Mouse (Mus musculus) ES-E14 (cell line): ENCODE measurements at regions not wholly inside any gene's neighbourhood (a gene's known extent, or its start where the extent isn't known, plus 50 kb on each side); places are given as distances from the start of the nearest gene placed in this dataset.

ENCODE experiments used
- DNase-seq: peaks from one replicate; pipeline ENCODE4 v3.0.0-alpha.2; 2013; ENCODE audit warnings: low read depth, low spot score
- H3K27ac ChIP-seq: 2 replicates; pipeline ENCODE4 v1.5.1; 2012; ENCODE audit warnings: low read depth, mild to moderate bottlenecking, low read length, moderate library complexity, mixed read lengths; ENCODE audit not compliant: poor library complexity, insufficient read depth, severe bottlenecking
- H3K36me3 ChIP-seq: 2 replicates; pipeline ENCODE4 v1.6.1; 2012; ENCODE audit warnings: mild to moderate bottlenecking, low read length, moderate library complexity, mixed read lengths; ENCODE audit not compliant: control insufficient read depth, poor library complexity, insufficient read depth, severe bottlenecking
- H3K4me1 ChIP-seq, 2 experiments: fragments of 150-350 bp in 1 of 2; sonication (generic) in 1 of 2; 2 replicates each; pipeline ENCODE4 v1.6.1; 2012; ENCODE audit warnings: low read length in 2 of 2, mild to moderate bottlenecking in 1 of 2, mixed read lengths in 1 of 2; ENCODE audit not compliant: control insufficient read depth in 2 of 2, insufficient read depth in 2 of 2, poor library complexity in 1 of 2
- H3K4me3 ChIP-seq, 2 experiments: fragments of 150-350 bp in 1 of 2; sonication (generic) in 1 of 2; 2 replicates each; pipeline ENCODE4 v1.5.1; 2012; ENCODE audit warnings: low read length in 2 of 2, low read depth in 1 of 2, mild to moderate bottlenecking in 1 of 2, mixed read lengths in 1 of 2; ENCODE audit not compliant: insufficient read depth in 1 of 2, poor library complexity in 1 of 2, severe bottlenecking in 1 of 2
- H3K9ac ChIP-seq: 2 replicates; pipeline ENCODE4 v1.6.1; 2012; ENCODE audit warnings: low read depth, mild to moderate bottlenecking, low read length, mixed read lengths; ENCODE audit not compliant: poor library complexity, insufficient read depth, severe bottlenecking
- H3K9me3 ChIP-seq: fragments of 150-350 bp; sonication (generic); 2 replicates; pipeline ENCODE4 v1.6.1; 2012; ENCODE audit warnings: low read depth, mild to moderate bottlenecking, low read length; ENCODE audit not compliant: control insufficient read depth, insufficient read depth
- CHD2 ChIP-seq: IDR thresholded peaks from 2 replicates; pipeline ENCODE4 v1.6.1; 2014; ENCODE audit warnings: mild to moderate bottlenecking, low read depth, low read length, inconsistent platforms
- HCFC1 ChIP-seq: IDR thresholded peaks from 2 replicates; pipeline ENCODE4 v1.6.1; 2012; ENCODE audit warnings: low read length, inconsistent platforms, borderline replicate concordance; ENCODE audit not compliant: insufficient read depth
- MAFK ChIP-seq: IDR thresholded peaks from 2 replicates; pipeline ENCODE4 v1.6.1; 2014; ENCODE audit warnings: mild to moderate bottlenecking, low read depth, low read length, inconsistent platforms; ENCODE audit not compliant: insufficient read depth
- ZC3H11A ChIP-seq: IDR thresholded peaks from 2 replicates; pipeline ENCODE4 v1.6.1; 2012; ENCODE audit warnings: low read depth, mild to moderate bottlenecking, inconsistent platforms, low read length, borderline replicate concordance
- ZNF384 ChIP-seq: IDR thresholded peaks from 2 replicates; pipeline ENCODE4 v1.6.1; 2012; ENCODE audit warnings: low read depth, low read length, inconsistent platforms
- in situ Hi-C, 2 experiments: fragments of 600-800 bp; cut with MboI; formaldehyde crosslinking; loops; one replicate each; pipeline ENCODE4 v1.15.1; 2025; ENCODE audit warnings: low sequenced_read_pairs in 2 of 2, inconsistent platforms in 1 of 2; ENCODE audit not compliant: unreplicated experiment in 2 of 2

- no peak overlapping the region for H3K9ac ChIP-seq
- TF ChIP-seq CHD2 (no peak), HCFC1 (no peak), ZC3H11A (no peak), ZNF384 (no peak), MAFK (no peak)
- H3K9me3 ChIP-seq = no peaks in the 10 kb centered on the region
- in situ Hi-C loops = no loop called here
- no peak overlapping the region for H3K4me3 ChIP-seq
- no peak overlapping the region for H3K27ac ChIP-seq
- DNase-seq = no peak
- no peaks in the 10 kb centered on the region for H3K4me1 ChIP-seq
- no peaks in the 10 kb centered on the region for H3K36me3 ChIP-seq
Observed at GRCm38 (mm10) chr13:101305063-101305462, 463.0 kb downstream of the Pik3r1 start.

DNA sequence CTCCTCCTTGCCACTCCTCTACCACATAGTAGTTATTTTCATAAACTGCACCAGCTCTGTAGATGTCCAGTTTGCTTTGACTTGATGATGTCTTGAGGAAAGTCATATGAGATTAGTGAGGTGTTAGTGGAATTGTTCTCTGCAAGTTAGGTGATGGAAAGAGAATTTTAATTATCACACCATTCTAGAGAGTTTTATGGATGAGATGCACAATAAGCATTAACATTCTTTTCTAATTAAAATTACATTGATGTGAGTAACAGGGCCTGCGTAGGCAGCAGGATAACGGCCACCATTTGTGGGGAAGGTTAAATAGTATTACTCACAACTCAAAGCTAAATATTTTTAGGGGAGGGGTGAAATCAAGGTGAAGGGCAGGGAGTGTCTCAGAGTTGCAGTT, 466.7 kb downstream of the Pik3r1 start:
- in situ Hi-C loops = no loop called here
- DNase-seq = no peak
- Histone ChIP-seq H3K4me1 (no peaks in the 10 kb centered on the region), H3K9ac (no peak overlapping the region), H3K4me3 (no peak overlapping the region), H3K36me3 (no peaks in the 10 kb centered on the region), H3K27ac (no peak overlapping the region), H3K9me3 (no peaks in the 10 kb centered on the region)
- no peak for TF ChIP-seq ZNF384
- TF ChIP-seq ZC3H11A = no peak
- TF ChIP-seq MAFK = no peak
- TF ChIP-seq HCFC1 = no peak
- TF ChIP-seq CHD2 = no peak

DNA sequence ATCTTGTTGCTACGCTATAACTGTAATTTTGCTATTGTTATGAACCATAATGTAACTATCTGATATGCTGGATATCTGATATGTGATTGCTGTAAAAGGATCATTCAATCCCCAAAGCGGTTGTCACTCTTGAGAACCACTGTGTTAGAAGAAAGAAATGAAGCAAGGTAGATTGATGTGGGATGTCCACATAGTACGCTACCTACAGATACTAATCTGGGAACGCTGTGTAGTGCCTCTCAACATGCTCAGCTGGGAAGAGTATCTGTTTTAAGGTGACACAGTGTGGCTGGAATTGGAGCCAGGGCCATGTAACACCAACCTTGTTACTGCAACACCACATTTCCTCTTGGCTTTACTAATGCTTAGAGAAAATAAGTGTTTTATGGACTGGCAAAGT, 456.2 kb upstream of the Slc30a5 start:
- TF ChIP-seq MAFK (no peak), CHD2 (no peak), ZNF384 (no peak), HCFC1 (no peak), ZC3H11A (no peak)
- H3K27ac ChIP-seq = no peak overlapping the region
- H3K4me1 ChIP-seq = no peaks in the 10 kb centered on the region
- in situ Hi-C loops = no loop called here
- no peak overlapping the region for H3K4me3 ChIP-seq
- no peak overlapping the region for H3K9ac ChIP-seq
- H3K9me3 ChIP-seq = no peaks in the 10 kb centered on the region
- H3K36me3 ChIP-seq = no peaks in the 10 kb centered on the region
- no peak for DNase-seq

GRCm38 (mm10) chr13:101287131-101287530, 453.9 kb upstream of the Slc30a5 start:
- no peak overlapping the region for H3K4me3 ChIP-seq
- H3K4me1 ChIP-seq = no peaks in the 10 kb centered on the region
- no peak overlapping the region for H3K27ac ChIP-seq
- H3K9ac ChIP-seq = no peak overlapping the region
- DNase-seq = no peak
- TF ChIP-seq MAFK = no peak
- no peak for TF ChIP-seq HCFC1
- no peak for TF ChIP-seq ZNF384
- TF ChIP-seq CHD2 = no peak
- no peak for TF ChIP-seq ZC3H11A
- no peaks in the 10 kb centered on the region for H3K36me3 ChIP-seq
- in situ Hi-C loops = no loop called here
- no peaks in the 10 kb centered on the region for H3K9me3 ChIP-seq
